In the genomic region with DNA sequence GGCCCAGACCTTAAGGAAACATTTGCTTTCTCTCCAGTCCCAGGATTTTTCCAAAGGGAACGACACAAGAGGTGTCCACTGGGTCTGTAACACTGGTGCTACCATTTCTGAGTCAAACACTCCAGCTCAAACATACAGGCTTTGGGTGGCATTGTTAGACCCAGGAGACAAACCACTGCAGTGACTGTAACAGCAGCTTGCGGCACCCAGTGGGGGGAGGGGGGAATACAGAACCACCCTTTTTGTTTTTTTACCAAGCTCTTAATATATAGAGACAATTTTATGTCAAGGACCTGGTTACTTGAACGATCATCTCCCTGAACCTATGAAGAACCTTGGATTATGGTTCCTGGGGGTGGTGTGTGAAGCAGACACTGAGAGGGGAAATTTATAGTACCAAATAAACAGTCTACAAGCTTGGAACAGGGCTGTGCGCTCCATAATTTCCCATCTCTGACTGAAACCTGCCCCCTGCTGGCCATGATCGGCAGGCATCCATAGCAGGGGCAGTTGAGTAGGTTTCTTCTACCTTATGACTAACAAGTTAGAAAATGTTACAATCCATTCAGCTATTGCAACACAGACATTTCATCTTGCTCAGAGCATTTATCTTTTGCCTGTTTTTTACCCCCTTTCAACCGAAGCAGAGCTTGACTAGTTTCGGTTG, we compare ENCODE assay signal across 8 mouse cellular contexts. TPM values are rescaled to one million over a fixed set of nuclear protein-coding genes. Genes with fewer than 3 reads are reported as not detected.
DNase-seq lines count a peak whose midpoint lies in the region; ATAC-seq and TF ChIP-seq lines count a peak whose summit lies in the region.

No protein-coding gene starts in this region.

- H3K27me3 ChIP-seq in C2C12 (ENCODE audit: control insufficient read depth, insufficient read depth, insufficient read length) = no peaks in the 10 kb centered on the region
- H3K27me3 ChIP-seq in kidney, embryonic 14.5 days (ENCODE audit: control insufficient read depth, insufficient read depth, low read length) = no peaks in the 10 kb centered on the region
- no peaks in the 10 kb centered on the region for H3K27me3 ChIP-seq in stomach, embryonic 16.5 days (ENCODE audit: control insufficient read depth, insufficient read depth, low read length)

- no peak overlapping the region for H3K9ac ChIP-seq in kidney, embryonic 14.5 days (ENCODE audit: low read depth, low read length)
- H3K9ac ChIP-seq in stomach, embryonic 16.5 days (ENCODE audit: low read length) = no peak overlapping the region

- no peaks in the 10 kb centered on the region for H3K79me2 ChIP-seq in C2C12 (ENCODE audit: control insufficient read depth, insufficient read depth)

- H3K79me3 ChIP-seq in C2C12 (ENCODE audit: low read depth) = no peaks in the 10 kb centered on the region

- no peaks in the 10 kb centered on the region for H3K4me1 ChIP-seq in bone marrow, adult 2 months (ENCODE audit: control insufficient read depth, insufficient read depth, low read length)
- peaks cover 16% of the 10 kb centered on the region for H3K4me1 ChIP-seq in embryonic fibroblast, embryonic 13.5 days (ENCODE audit: control insufficient read depth, insufficient read depth, low read length)
- H3K4me1 ChIP-seq in kidney, embryonic 14.5 days (ENCODE audit: control insufficient read depth, insufficient read depth, low read length) = peaks cover 13% of the 10 kb centered on the region
- H3K4me1 ChIP-seq in stomach, embryonic 16.5 days (ENCODE audit: control insufficient read depth, insufficient read depth, low read length) = peaks cover 19% of the 10 kb centered on the region

- no peak overlapping the region for H3K4me2 ChIP-seq in kidney, embryonic 14.5 days (replicated peaks; ENCODE audit: low read depth, low read length)
- H3K4me2 ChIP-seq in stomach, embryonic 16.5 days (ENCODE audit: low read depth, low read length) = peak overlapping the region; percentile 72; the same call in 1 of the 2 replicates

- no peaks in the 10 kb centered on the region for H3K36me3 ChIP-seq in C2C12 (ENCODE audit: control insufficient read depth, insufficient read depth)
- no peaks in the 10 kb centered on the region for H3K36me3 ChIP-seq in kidney, embryonic 14.5 days (ENCODE audit: control insufficient read depth, insufficient read depth, low read length)
- no peaks in the 10 kb centered on the region for H3K36me3 ChIP-seq in stomach, embryonic 16.5 days (ENCODE audit: control insufficient read depth, insufficient read depth, low read length)

- ATAC-seq in kidney, embryonic 14.5 days (ENCODE audit: low FRiP score, low TSS enrichment) = peak; percentile 29; the same call in 1 of the 2 replicates
- ATAC-seq in stomach, embryonic 16.5 days (ENCODE audit: insufficient read depth, low FRiP score) = peak; percentile 34; the same call in 1 of the 2 replicates

- peak; percentile 64 to 82 for DNase-seq in heart, adult 9 months (ENCODE audit: low spot score in 2 of 2)
- DNase-seq in liver = peak; percentile 74
- peak; percentile 19 to 43 for DNase-seq in natural killer cell, adult 2 months (ENCODE audit: low spot score in 2 of 2)

- no peak for TF ChIP-seq POLR2A in bone marrow, adult 2 months (IDR thresholded peaks at IDR 0.05; ENCODE audit: borderline replicate concordance, control insufficient read depth, low read depth, low read length)
- TF ChIP-seq POLR2A in embryonic fibroblast, embryonic 13.5 days (IDR thresholded peaks at IDR 0.05; ENCODE audit: low read depth, low read length) = no peak

- no peaks in the 10 kb centered on the region for H3K9me3 ChIP-seq in kidney, embryonic 14.5 days (ENCODE audit: control insufficient read depth, low read length)
- H3K9me3 ChIP-seq in stomach, embryonic 16.5 days (replicated peaks; ENCODE audit: control insufficient read depth, low read length) = no peaks in the 10 kb centered on the region

- no peak overlapping the region for H3ac ChIP-seq in C2C12 (ENCODE audit: control insufficient read depth, insufficient read length, low read depth)

- H3K27ac ChIP-seq in bone marrow, adult 2 months (ENCODE audit: control insufficient read depth, insufficient read depth, low read depth, low read length, poor library complexity) = no peak overlapping the region
- H3K27ac ChIP-seq in embryonic fibroblast, embryonic 13.5 days (ENCODE audit: insufficient read depth, low read length) = peak overlapping the region; percentile 20
- H3K27ac ChIP-seq in kidney, embryonic 14.5 days (ENCODE audit: low read depth, low read length) = no peak overlapping the region
- H3K27ac ChIP-seq in stomach, embryonic 16.5 days (ENCODE audit: low read length) = no peak overlapping the region

- WGBS in bone marrow, adult 2 months = 40% methylated on average over 7 of the region's 7 CpGs
- 41% methylated on average over 7 of the region's 7 CpGs for WGBS in kidney, embryonic 14.5 days
- 37% methylated on average over 7 of the region's 7 CpGs for WGBS in stomach, embryonic 16.5 days

- no peak overlapping the region for H3K4me3 ChIP-seq in C2C12 (ENCODE audit: insufficient read depth, poor library complexity, severe bottlenecking)
- no peak overlapping the region for H3K4me3 ChIP-seq in bone marrow, adult 2 months (replicated peaks; ENCODE audit: control insufficient read depth, low read depth, low read length)
- H3K4me3 ChIP-seq in embryonic fibroblast, embryonic 13.5 days (ENCODE audit: insufficient read depth, low read length) = no peak overlapping the region
- no peak overlapping the region for H3K4me3 ChIP-seq in kidney, embryonic 14.5 days (ENCODE audit: low read length)
- no peak overlapping the region for H3K4me3 ChIP-seq in stomach, embryonic 16.5 days (replicated peaks; ENCODE audit: low read length)

- TF ChIP-seq CTCF in C2C12 (IDR thresholded peaks at IDR 0.05; ENCODE audit: control insufficient read depth, insufficient read depth, insufficient read length) = peak; percentile 67
- peak; percentile 71 for TF ChIP-seq CTCF in bone marrow, adult 2 months (IDR thresholded peaks at IDR 0.05; ENCODE audit: control insufficient read depth, insufficient read depth, low read length)
- TF ChIP-seq CTCF in embryonic fibroblast, embryonic 13.5 days (IDR thresholded peaks at IDR 0.05; ENCODE audit: borderline replicate concordance, insufficient read depth, low read length) = peak; percentile 59; the same call in 1 of the 2 replicates

TF ChIP-seq in C2C12, 6 proteins besides CTCF, POLR2A, EP300 and RAD21:
- TF ChIP-seq MYOD1 (IDR thresholded peaks at IDR 0.05; ENCODE audit: control insufficient read depth, insufficient read length, low read depth) = no peak
- TF ChIP-seq MAX (IDR thresholded peaks at IDR 0.05) = no peak
- TF ChIP-seq CEBPB (IDR thresholded peaks at IDR 0.05; ENCODE audit: low read depth) = peak; percentile 66
- no peak for TF ChIP-seq USF1 (IDR thresholded peaks at IDR 0.05; ENCODE audit: low read depth)
- no peak for TF ChIP-seq MYOG (IDR thresholded peaks at IDR 0.05; ENCODE audit: control insufficient read depth, extremely low read depth, insufficient read length)
- no peak for TF ChIP-seq FOSL1 (IDR thresholded peaks at IDR 0.05; ENCODE audit: insufficient read depth, low read length, poor library complexity, severe bottlenecking)

RNA-seq across cellular contexts. Expression of gene Ndufb4, which starts 28.2 kb away (rescaled TPM):
- polyA plus RNA-seq in C2C12 (2012; fragmentation: generic; extraction: Trizol) = 68.5 TPM
- 72.1 and 78.8 TPM in 2 replicates for polyA plus RNA-seq in bone marrow, adult 2 months (2011; ENCODE audit: insufficient read depth, insufficient read length, low replicate concordance, missing spikeins)
- 54.2 and 80.9 TPM in 2 replicates for polyA plus RNA-seq in embryonic fibroblast, embryonic 13.5 days (2011; ENCODE audit: insufficient read length, low read depth, missing spikeins)
- polyA plus RNA-seq in kidney, embryonic 14.5 days (2014; fragmentation: Nextera tagmentation; extraction: Ambion mirVana) = 58.1 and 71.9 TPM in 2 replicates
- polyA plus RNA-seq in stomach, embryonic 16.5 days (2015; fragmentation: Nextera tagmentation; extraction: Ambion mirVana) = 57.4 and 64.0 TPM in 2 replicates
